Comparison of ENCODE assay signal across 27 mouse cellular contexts in the genomic region with DNA sequence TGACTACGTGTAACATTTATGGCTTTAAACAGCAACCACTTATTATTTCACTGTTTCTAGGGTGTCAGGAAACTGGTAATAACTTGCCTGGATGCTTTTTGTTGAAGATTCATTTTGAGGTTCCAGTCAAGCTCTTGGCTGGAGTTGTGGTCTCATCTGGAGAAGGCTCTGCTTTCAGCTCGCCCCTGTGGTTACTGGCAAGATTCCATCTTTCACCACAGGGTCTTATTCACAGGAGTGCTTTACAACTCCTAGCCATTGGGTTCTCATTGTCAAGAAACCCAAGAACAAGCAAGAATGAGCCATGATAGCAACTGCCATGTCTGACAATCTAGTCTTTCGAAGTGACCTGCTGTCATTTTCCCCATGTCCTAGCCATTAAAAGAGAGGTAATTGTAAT.
"Had no signal": no experiment of that assay in that cellular context is flagged by ENCODE, and none has a peak within 500 bp of the region (broad histone marks: within the 10 kb centered on the region; RNA-seq: fewer than 3 reads in every experiment).

No protein-coding gene starts in this region.

- H3K9ac ChIP-seq: embryonic facial prominence, embryonic 12.5 days; embryonic facial prominence, embryonic 13.5 days; embryonic facial prominence, embryonic 15.5 days; forebrain, embryonic 12.5 days; forebrain, embryonic 13.5 days; forebrain, embryonic 15.5 days; forebrain, postnatal 0 days; heart, embryonic 12.5 days; heart, embryonic 13.5 days had no signal

- ATAC-seq: forebrain, embryonic 13.5 days; forebrain, embryonic 14.5 days; forebrain, embryonic 15.5 days; forebrain, embryonic 16.5 days; forebrain, postnatal 0 days had no signal

- H3K4me2 ChIP-seq: embryonic facial prominence, embryonic 12.5 days; embryonic facial prominence, embryonic 13.5 days; embryonic facial prominence, embryonic 15.5 days; forebrain, embryonic 12.5 days; forebrain, embryonic 13.5 days; forebrain, embryonic 15.5 days; heart, embryonic 11.5 days; heart, embryonic 12.5 days; heart, embryonic 13.5 days had no signal

- H3K27me3 ChIP-seq: embryonic facial prominence, embryonic 12.5 days; embryonic facial prominence, embryonic 13.5 days; embryonic facial prominence, embryonic 15.5 days; forebrain, embryonic 12.5 days; forebrain, embryonic 13.5 days; forebrain, embryonic 15.5 days; heart, embryonic 12.5 days; heart, embryonic 13.5 days had no signal

- H3K4me1 ChIP-seq: embryonic facial prominence, embryonic 12.5 days; embryonic facial prominence, embryonic 15.5 days; forebrain, embryonic 12.5 days; forebrain, embryonic 15.5 days; heart, embryonic 10.5 days; heart, embryonic 12.5 days; heart, embryonic 13.5 days had no signal

- H3K27ac ChIP-seq: embryonic facial prominence, embryonic 12.5 days; embryonic facial prominence, embryonic 13.5 days; embryonic facial prominence, embryonic 15.5 days; forebrain, embryonic 10.5 days; forebrain, embryonic 12.5 days; forebrain, embryonic 13.5 days; forebrain, embryonic 15.5 days; gastrocnemius, adult 2 months; heart, adult 2 months; heart, embryonic 10.5 days; heart, embryonic 13.5 days had no signal

- H3K36me3 ChIP-seq: embryonic facial prominence, embryonic 12.5 days; embryonic facial prominence, embryonic 13.5 days; embryonic facial prominence, embryonic 15.5 days; forebrain, embryonic 10.5 days; forebrain, embryonic 12.5 days; forebrain, embryonic 15.5 days; heart, embryonic 10.5 days; heart, embryonic 12.5 days; heart, embryonic 13.5 days had no signal

- H3K9me3 ChIP-seq: embryonic facial prominence, embryonic 12.5 days; embryonic facial prominence, embryonic 13.5 days; embryonic facial prominence, embryonic 15.5 days; forebrain, embryonic 10.5 days; forebrain, embryonic 12.5 days; forebrain, embryonic 13.5 days; forebrain, embryonic 15.5 days; heart, embryonic 10.5 days; heart, embryonic 12.5 days; heart, embryonic 13.5 days had no signal

- H3K4me3 ChIP-seq: embryonic facial prominence, embryonic 12.5 days; embryonic facial prominence, embryonic 13.5 days; embryonic facial prominence, embryonic 15.5 days; erythroblast, embryonic 14.5 days; forebrain, embryonic 10.5 days; forebrain, embryonic 12.5 days; forebrain, embryonic 13.5 days; forebrain, embryonic 15.5 days; gastrocnemius, adult 2 months; heart, adult 2 months; heart, embryonic 10.5 days; heart, embryonic 12.5 days; heart, embryonic 13.5 days had no signal

- DNase-seq: cerebellum, adult 9-11 months; cerebellum, postnatal 25 days; cerebellum, postnatal 36 days; embryo, embryonic 11 days; forebrain, postnatal 0 days; gastrocnemius, adult 2 months; gastrocnemius, postnatal 10 days; gastrocnemius, postnatal 14 days; gastrocnemius, postnatal 25 days; gastrocnemius, postnatal 36 days; heart, adult 11 months; heart, adult 18-20 months; heart, adult 2 months had no signal
